Mouse (Mus musculus): ENCODE measurements around the gene Tmem178b. TPM values are rescaled to one million over a fixed set of nuclear protein-coding genes. Genes with fewer than 3 reads are reported as not detected.

Gene Tmem178b
- polyA plus RNA-seq, 1 experiment: not detected

DNA sequence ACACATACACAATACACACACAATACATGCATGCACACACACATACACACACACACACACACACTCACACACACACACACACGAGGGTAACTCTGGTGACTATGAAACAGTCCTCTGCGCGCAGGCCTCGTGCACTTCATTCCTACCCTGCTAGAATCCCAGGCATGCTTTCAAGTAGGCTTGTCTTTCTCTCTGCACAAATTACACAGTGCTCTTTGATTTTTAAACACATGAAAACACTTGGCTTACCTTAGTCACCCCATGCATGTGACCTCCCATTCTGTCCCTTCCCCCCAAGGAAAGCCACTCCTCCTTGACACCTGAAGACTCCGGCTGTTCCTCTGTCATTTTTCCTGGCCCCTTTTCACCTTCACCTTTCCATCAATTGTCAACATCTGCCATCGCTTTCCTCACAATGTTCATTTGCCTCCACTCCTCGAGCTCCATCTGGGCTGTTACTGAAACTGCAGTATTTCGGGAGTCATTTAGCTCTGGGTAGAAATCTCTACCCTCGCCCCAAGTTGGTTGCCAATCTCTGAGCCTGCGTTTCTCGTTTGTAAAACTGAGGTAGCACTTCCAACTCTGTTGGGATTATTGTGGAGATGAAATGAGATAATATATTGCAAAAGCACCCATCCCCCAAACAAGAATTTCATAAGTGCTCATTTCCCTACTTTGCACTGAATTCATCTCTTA, 352.7 kb downstream of the Tmem178b start:
- Histone ChIP-seq H3K4me3 (replicated peaks; ENCODE audit: control insufficient read depth, low read depth, low read length) (no peak overlapping the region), H3K27ac (ENCODE audit: control insufficient read depth, insufficient read depth, low read depth, low read length, poor library complexity) (no peak overlapping the region), H3K4me1 (ENCODE audit: control insufficient read depth, insufficient read depth, low read length) (no peaks in the 10 kb centered on the region)
- WGBS: 79% methylated on average over 11 of the region's 11 CpGs
- TF ChIP-seq CTCF (IDR thresholded peaks at IDR 0.05; ENCODE audit: control insufficient read depth, insufficient read depth, low read length) (no peak), POLR2A (IDR thresholded peaks at IDR 0.05; ENCODE audit: borderline replicate concordance, control insufficient read depth, low read depth, low read length) (no peak)

DNA sequence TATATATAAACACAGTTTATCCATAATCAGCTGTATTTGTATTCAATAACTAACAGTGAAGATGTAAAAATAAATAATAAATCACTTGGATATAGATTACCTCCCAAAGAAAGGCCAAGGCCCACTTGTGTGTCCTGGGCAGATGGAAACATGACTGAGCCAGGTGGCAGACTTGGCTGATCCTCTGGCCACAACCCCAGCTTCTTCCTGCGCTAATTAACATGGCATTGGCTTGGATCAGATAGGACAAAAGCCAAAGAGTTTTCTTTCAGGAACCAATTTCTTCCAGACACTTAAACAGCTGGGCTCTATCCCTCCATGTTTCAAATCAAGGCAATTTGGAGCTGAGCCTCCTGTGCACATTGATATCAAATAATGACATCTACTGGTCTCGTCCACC, 355.9 kb downstream of the Tmem178b start:
- no peaks in the 10 kb centered on the region for H3K4me1 ChIP-seq (ENCODE audit: control insufficient read depth, insufficient read depth, low read length)
- WGBS: 73% methylated on average over 2 of the region's 2 CpGs
- no peak for TF ChIP-seq CTCF (IDR thresholded peaks at IDR 0.05; ENCODE audit: control insufficient read depth, insufficient read depth, low read length)
- no peak for TF ChIP-seq POLR2A (IDR thresholded peaks at IDR 0.05; ENCODE audit: borderline replicate concordance, control insufficient read depth, low read depth, low read length)
- no peak overlapping the region for H3K27ac ChIP-seq (ENCODE audit: control insufficient read depth, insufficient read depth, low read depth, low read length, poor library complexity)
- no peak overlapping the region for H3K4me3 ChIP-seq (replicated peaks; ENCODE audit: control insufficient read depth, low read depth, low read length)

DNA sequence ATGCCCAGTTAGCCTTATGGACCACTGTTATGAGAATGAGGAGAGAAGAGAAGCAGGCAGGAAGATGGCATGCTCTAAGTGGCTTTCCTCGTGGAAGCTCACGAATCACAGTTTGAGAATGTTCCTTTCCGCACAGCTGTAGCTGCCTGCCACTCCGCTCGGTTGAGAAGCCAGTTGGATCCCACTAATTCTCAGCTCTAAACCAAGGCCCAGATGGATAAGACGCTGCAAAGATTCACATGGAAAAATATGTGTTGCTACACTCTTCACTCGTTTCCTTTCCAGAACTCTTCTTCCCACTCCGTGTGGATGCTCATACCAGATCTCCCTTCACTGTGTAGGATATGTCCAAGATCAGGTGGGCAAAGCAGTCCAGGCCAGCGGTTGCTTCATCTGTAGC, 356.9 kb downstream of the Tmem178b start:
- Histone ChIP-seq H3K4me3 (replicated peaks; ENCODE audit: control insufficient read depth, low read depth, low read length) (no peak overlapping the region), H3K27ac (ENCODE audit: control insufficient read depth, insufficient read depth, low read depth, low read length, poor library complexity) (no peak overlapping the region), H3K4me1 (ENCODE audit: control insufficient read depth, insufficient read depth, low read length) (no peaks in the 10 kb centered on the region)
- 84% methylated on average over 9 of the region's 9 CpGs for WGBS
- TF ChIP-seq POLR2A (IDR thresholded peaks at IDR 0.05; ENCODE audit: borderline replicate concordance, control insufficient read depth, low read depth, low read length): no peak
- TF ChIP-seq CTCF (IDR thresholded peaks at IDR 0.05; ENCODE audit: control insufficient read depth, insufficient read depth, low read length): no peak

DNA sequence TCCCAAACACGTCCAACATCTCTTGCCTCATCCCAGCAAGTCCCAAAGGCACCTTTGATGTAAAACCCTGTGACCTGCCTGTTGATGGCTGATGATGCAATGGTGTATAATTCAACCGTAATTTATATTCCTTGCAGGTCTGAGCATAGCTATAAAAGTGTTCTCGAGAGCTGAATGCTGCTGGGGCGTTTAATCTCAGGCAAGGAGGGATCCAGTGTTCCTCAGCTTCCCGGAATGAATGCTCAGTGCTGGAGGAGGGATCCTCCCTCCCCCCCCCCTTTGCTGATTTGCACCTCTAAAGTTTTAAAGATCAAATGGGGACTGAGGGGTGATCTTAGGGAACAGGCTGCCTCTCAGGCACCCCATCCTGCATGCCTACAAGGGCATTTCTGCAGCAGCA, 361.0 kb downstream of the Tmem178b start:
- no peak for TF ChIP-seq POLR2A (IDR thresholded peaks at IDR 0.05; ENCODE audit: borderline replicate concordance, control insufficient read depth, low read depth, low read length)
- TF ChIP-seq CTCF (IDR thresholded peaks at IDR 0.05; ENCODE audit: control insufficient read depth, insufficient read depth, low read length): no peak
- Histone ChIP-seq H3K4me1 (ENCODE audit: control insufficient read depth, insufficient read depth, low read length) (no peaks in the 10 kb centered on the region), H3K4me3 (replicated peaks; ENCODE audit: control insufficient read depth, low read depth, low read length) (no peak overlapping the region), H3K27ac (ENCODE audit: control insufficient read depth, insufficient read depth, low read depth, low read length, poor library complexity) (no peak overlapping the region)
- WGBS: 67% methylated on average over 5 of the region's 5 CpGs

DNA sequence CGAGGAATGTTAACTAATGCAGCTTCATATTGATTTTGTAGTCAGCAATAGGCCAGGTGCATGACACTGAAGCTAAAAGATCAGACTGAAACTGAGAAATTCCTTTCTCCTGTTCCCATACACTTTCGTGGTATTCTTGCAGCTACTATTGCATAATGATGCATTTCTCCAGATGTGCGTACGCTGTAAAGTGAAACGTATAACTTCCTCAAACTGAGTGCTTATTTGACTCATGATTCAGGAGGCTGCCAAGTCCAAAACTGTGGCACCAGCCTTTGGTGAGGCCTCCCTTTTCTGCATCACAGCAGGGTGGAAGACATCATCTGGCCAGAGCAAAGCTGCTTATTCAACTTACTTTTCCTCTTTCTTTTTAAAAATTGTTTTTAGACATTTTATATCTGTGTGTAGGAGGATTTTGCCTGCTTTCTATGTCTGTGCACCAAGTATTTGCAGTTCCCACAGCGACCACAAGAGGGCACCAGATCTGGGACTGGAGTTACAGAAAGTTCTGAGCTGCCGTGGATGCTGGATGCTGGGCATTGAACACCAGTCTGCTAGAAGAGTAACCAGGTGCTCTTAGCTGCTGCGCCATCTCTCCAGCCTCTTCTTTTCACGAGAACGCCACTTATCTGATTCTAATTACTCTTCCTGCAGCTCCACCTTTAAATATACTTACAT, 362.9 kb downstream of the Tmem178b start:
- WGBS: 14% methylated on average over 10 of the region's 10 CpGs
- Histone ChIP-seq H3K4me1 (ENCODE audit: control insufficient read depth, insufficient read depth, low read length) (no peaks in the 10 kb centered on the region), H3K27ac (ENCODE audit: control insufficient read depth, insufficient read depth, low read depth, low read length, poor library complexity) (no peak overlapping the region), H3K4me3 (replicated peaks; ENCODE audit: control insufficient read depth, low read depth, low read length) (no peak overlapping the region)
- peak; percentile 74 for TF ChIP-seq CTCF (IDR thresholded peaks at IDR 0.05; ENCODE audit: control insufficient read depth, insufficient read depth, low read length)
- TF ChIP-seq POLR2A (IDR thresholded peaks at IDR 0.05; ENCODE audit: borderline replicate concordance, control insufficient read depth, low read depth, low read length): no peak

DNA sequence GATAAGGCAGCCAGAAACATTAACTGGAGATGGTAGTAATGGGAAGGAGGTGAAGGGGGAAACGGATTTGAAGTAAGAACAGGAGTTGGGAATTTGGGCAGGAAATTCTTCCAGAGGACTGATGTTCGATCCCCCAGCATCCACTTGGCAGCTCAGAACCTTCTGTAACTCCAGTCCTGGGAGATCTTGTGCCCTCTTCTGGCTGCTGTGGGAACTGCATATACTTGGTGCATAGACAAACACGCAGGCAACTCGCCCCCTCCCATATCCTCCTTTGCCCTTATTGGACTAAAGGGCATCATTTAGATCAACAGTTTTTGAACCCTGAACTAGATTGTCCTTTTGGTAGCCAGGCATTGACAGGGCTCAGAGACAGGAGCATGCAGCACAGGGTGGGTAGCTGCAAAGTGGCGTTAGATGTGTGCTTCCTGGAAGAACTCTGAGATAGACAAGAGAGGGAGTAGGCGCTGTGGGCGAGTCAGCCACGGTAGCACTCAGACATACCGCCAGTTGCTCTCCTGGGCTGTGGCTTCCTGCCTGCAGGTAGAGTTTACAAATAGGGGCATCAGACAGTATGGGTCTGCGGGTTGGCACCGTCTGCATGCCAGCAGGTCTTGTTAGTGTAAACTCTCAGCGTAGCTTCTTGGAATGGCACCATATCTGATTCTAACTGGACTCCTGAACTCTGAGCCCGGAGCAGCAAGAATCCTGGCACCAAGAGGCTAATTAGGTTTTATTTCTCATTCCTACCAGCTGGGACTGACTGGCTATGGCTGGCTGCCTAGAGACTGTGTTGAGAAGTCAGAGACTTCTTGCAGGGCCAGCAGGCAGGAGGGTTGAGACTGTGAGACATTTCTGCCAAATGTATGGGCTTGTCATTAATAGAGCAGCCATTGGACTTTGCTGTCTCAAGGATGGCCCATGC, 364.0 kb downstream of the Tmem178b start:
- Histone ChIP-seq H3K4me3 (replicated peaks; ENCODE audit: control insufficient read depth, low read depth, low read length) (no peak overlapping the region), H3K27ac (ENCODE audit: control insufficient read depth, insufficient read depth, low read depth, low read length, poor library complexity) (no peak overlapping the region), H3K4me1 (ENCODE audit: control insufficient read depth, insufficient read depth, low read length) (no peaks in the 10 kb centered on the region)
- TF ChIP-seq POLR2A (IDR thresholded peaks at IDR 0.05; ENCODE audit: borderline replicate concordance, control insufficient read depth, low read depth, low read length): no peak
- TF ChIP-seq CTCF (IDR thresholded peaks at IDR 0.05; ENCODE audit: control insufficient read depth, insufficient read depth, low read length): peak; percentile 48
- 60% methylated on average over 13 of the region's 13 CpGs for WGBS

DNA sequence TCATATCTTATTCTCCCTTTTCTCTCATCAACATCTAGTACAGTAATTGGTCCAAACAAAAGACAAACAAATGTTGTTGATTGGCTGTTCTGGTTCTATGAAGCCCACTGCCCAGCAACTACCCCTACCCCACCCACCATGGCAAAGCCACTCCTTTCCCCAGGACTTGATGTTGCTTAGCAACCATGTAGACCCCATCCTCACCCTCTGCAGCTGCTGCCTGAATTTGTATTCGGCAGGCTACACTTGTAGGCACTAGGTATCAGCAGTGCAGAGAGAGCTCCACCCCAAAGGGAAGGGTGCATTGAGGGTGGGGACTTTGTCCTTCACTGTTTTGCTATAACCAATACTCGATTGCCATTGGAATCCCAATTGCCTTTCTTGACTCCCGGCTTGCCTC, 365.8 kb downstream of the Tmem178b start:
- TF ChIP-seq CTCF (IDR thresholded peaks at IDR 0.05; ENCODE audit: control insufficient read depth, insufficient read depth, low read length) (no peak), POLR2A (IDR thresholded peaks at IDR 0.05; ENCODE audit: borderline replicate concordance, control insufficient read depth, low read depth, low read length) (no peak)
- WGBS: 69% methylated on average over 3 of the region's 3 CpGs
- H3K27ac ChIP-seq (ENCODE audit: control insufficient read depth, insufficient read depth, low read depth, low read length, poor library complexity): no peak overlapping the region
- H3K4me3 ChIP-seq (replicated peaks; ENCODE audit: control insufficient read depth, low read depth, low read length): no peak overlapping the region
- H3K4me1 ChIP-seq (ENCODE audit: control insufficient read depth, insufficient read depth, low read length): no peaks in the 10 kb centered on the region

DNA sequence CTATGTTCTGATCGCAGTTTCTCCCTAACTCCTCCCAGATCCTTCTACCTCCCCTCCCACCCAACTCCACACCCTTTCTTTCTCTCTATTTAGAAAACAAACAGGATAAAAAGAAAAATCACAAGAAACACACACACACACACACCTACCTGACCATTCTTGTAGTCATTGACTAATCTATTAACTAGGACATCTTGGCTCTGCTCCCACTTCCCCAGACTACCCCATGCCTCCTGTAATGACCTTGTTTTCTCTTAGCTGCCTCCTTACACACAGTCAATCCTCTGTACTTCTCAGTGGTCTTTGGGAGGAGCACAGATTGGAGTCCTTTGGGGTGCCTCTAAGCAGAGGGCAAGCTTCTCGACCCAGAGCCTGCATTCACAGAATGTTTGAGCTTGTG, 367.6 kb downstream of the Tmem178b start:
- 54% methylated on average over 2 of the region's 2 CpGs for WGBS
- TF ChIP-seq POLR2A (IDR thresholded peaks at IDR 0.05; ENCODE audit: borderline replicate concordance, control insufficient read depth, low read depth, low read length): no peak
- TF ChIP-seq CTCF (IDR thresholded peaks at IDR 0.05; ENCODE audit: control insufficient read depth, insufficient read depth, low read length): no peak
- no peaks in the 10 kb centered on the region for H3K4me1 ChIP-seq (ENCODE audit: control insufficient read depth, insufficient read depth, low read length)
- no peak overlapping the region for H3K27ac ChIP-seq (ENCODE audit: control insufficient read depth, insufficient read depth, low read depth, low read length, poor library complexity)
- no peak overlapping the region for H3K4me3 ChIP-seq (replicated peaks; ENCODE audit: control insufficient read depth, low read depth, low read length)
